Mouse (Mus musculus): ENCODE measurements around the gene Ssr2. TPM values are rescaled to one million over a fixed set of nuclear protein-coding genes. Genes with fewer than 3 reads are reported as not detected.
A peak's percentile ranks its signal among the peaks of the same experiment; 100 is the strongest.
"Not testable (repeated sequence)": the region's sequence is repeated elsewhere in the genome, so short reads cannot be mapped to it uniquely, and the experiment has no call there.

Ssr2 gene
- polyA plus RNA-seq, 1 experiment from 2014 or later = 274 TPM

DNA sequence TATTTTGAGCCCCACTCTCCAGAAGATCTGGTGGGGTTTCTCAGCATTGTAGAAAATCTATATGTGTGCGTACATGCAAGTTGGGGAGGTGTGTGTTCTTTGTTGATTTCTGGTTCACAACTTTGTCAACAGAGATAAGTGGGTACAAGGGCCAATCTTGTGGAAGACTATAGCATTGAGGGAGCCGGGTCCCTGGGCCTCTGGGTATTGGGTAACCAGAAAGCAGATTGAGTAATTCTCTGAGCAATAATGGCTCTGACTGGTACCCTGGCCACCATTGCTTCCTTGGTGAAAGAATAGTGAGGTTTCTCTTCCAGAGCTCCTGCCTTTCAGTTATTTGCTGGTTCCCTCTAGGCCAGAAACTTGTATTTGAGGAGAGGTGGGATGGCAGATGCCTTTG lies 6.6 kb upstream of the Ssr2 start:
- H3K4me3 ChIP-seq = no peak overlapping the region
- no peaks in the 10 kb centered on the region for H3K4me1 ChIP-seq
- H3K36me3 ChIP-seq = peaks cover 69% of the 10 kb centered on the region
- H3K27ac ChIP-seq = no peak overlapping the region
- no peaks in the 10 kb centered on the region for H3K9me3 ChIP-seq
- ATAC-seq (ENCODE audit: insufficient number of reproducible peaks, insufficient read depth, low FRiP score, low TSS enrichment, low read depth) = no peak
- 97% methylated on average over 2 of the region's 2 CpGs for WGBS
- H3K27me3 ChIP-seq = no peaks in the 10 kb centered on the region
- no peak overlapping the region for H3K9ac ChIP-seq
- H3K4me2 ChIP-seq = no peak overlapping the region

DNA sequence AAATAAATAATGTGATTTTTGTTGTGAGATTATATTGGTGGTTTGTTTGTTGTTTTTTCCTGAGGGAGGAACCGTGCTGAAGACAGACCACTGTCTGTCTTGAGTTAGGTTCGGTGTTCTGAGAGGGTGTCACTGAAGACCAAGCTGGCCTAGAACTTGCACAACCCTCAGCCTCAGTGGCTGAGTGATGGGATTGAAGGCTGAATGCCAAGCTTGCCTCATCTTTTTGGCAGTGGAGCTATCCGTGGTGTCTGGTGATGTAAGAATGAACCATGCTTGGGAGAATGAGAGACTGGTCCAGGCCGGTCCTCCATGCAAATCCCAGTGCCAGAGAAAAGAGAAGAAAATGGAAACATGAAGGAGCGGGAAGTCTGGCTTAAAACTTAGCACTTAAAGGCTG lies 6.0 kb upstream of the Ssr2 start:
- no peak overlapping the region for H3K27ac ChIP-seq
- H3K4me1 ChIP-seq = no peaks in the 10 kb centered on the region
- no peak for ATAC-seq (ENCODE audit: insufficient number of reproducible peaks, insufficient read depth, low FRiP score, low TSS enrichment, low read depth)
- no peak overlapping the region for H3K4me3 ChIP-seq
- H3K9me3 ChIP-seq = no peaks in the 10 kb centered on the region
- peaks cover 63% of the 10 kb centered on the region for H3K36me3 ChIP-seq
- H3K9ac ChIP-seq = no peak overlapping the region
- H3K4me2 ChIP-seq = no peak overlapping the region
- 95% methylated on average over 5 of the region's 5 CpGs for WGBS
- no peaks in the 10 kb centered on the region for H3K27me3 ChIP-seq

DNA sequence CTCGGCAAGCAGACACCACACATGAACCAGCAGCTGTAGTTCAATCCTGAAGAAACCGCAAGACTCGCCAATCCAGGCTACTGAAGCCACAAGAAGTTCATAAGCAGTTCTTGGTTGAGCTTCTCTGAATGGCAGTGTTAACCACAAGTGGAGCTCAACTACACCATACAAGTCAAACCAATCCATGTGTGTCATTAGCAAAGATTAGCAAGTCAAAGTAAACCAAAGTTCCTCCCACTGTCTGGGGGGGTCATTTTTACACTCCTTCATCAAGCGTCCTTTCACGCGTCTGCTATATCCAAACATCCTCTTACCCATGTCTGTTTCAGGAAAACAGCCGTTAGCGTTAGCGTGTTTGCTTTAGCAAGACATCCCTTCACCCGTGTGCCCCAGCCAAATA lies 5.3 kb upstream of the Ssr2 start:
- no peaks in the 10 kb centered on the region for H3K4me1 ChIP-seq
- no peak overlapping the region for H3K27ac ChIP-seq
- H3K9me3 ChIP-seq = no peaks in the 10 kb centered on the region
- H3K4me3 ChIP-seq = no peak overlapping the region
- H3K36me3 ChIP-seq = peaks cover 57% of the 10 kb centered on the region
- H3K27me3 ChIP-seq = no peaks in the 10 kb centered on the region
- no peak for ATAC-seq (ENCODE audit: insufficient number of reproducible peaks, insufficient read depth, low FRiP score, low TSS enrichment, low read depth)
- H3K4me2 ChIP-seq = no peak overlapping the region
- H3K9ac ChIP-seq = no peak overlapping the region
- WGBS = 94% methylated on average over 10 of the region's 10 CpGs

DNA sequence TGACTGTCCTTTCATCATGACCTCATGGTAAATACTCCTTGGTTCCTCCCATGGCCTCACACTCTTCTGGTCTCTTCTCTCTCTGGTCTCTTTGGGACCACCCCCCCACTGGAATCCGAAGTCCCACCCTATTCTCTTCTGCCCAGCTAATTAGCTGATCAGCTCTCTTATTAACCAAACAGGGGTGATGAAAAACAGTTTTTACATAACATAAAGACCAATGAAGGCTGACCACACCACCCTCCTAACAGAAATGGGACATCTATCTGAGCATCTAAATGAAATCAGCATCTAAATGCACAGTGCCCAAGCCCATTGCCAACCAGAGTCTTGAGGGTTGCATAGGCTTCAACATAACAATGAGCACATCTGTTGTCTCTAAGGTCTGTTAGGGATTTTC lies 3.8 kb upstream of the Ssr2 start:
- Histone ChIP-seq H3K4me3 (no peak overlapping the region), H3K36me3 (peaks cover 42% of the 10 kb centered on the region), H3K4me1 (no peaks in the 10 kb centered on the region), H3K27ac (no peak overlapping the region), H3K4me2 (no peak overlapping the region), H3K9me3 (no peaks in the 10 kb centered on the region), H3K27me3 (no peaks in the 10 kb centered on the region), H3K9ac (no peak overlapping the region)
- no peak for ATAC-seq (ENCODE audit: insufficient number of reproducible peaks, insufficient read depth, low FRiP score, low TSS enrichment, low read depth)
- WGBS = 68% methylated on average over 1 of the region's 1 CpGs

DNA sequence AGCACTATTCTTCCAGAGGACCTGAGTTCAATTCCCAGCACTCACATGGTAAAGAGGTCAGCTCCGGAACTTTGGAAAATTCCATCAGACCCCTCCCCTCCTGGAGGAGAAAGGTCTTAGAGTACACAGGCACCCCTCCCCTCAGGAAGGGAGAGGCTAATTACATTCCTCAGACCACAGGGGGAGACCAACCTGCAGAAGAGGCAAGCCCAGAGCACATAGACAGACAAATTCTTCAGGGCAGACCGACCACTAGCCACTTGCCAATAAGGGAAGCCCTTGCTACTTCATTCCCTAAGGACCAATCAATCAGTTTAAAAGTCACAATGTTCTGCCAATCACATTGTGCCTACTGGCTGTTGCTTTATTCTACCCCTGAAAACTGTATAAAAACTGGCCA lies 2.8 kb upstream of the Ssr2 start:
- Histone ChIP-seq H3K9ac (no peak overlapping the region), H3K27me3 (no peaks in the 10 kb centered on the region), H3K4me1 (no peaks in the 10 kb centered on the region), H3K4me2 (no peak overlapping the region), H3K36me3 (peaks cover 32% of the 10 kb centered on the region), H3K27ac (no peak overlapping the region), H3K9me3 (no peaks in the 10 kb centered on the region), H3K4me3 (no peak overlapping the region)
- 75% methylated on average over 2 of the region's 2 CpGs for WGBS
- no peak for ATAC-seq (ENCODE audit: insufficient number of reproducible peaks, insufficient read depth, low FRiP score, low TSS enrichment, low read depth)

DNA sequence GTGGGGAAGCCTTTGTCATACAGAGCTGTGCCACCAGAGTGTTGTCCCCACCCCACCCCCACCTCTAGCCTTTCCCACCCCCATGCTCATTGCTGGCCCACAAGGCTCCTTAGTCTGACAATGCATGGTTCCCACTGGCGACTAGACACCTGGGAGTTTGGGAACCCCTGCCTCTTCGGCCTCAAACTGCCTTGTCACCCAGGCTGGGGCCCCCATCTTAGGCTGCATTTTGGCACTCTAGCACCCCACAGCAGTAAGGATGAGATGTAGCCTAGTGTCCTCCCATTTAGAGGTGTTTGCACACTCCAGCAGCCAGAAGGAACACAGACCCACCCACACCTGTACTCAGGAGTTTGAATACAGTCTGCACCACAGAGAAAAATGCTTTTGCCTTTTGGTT lies 1.9 kb upstream of the Ssr2 start:
- Histone ChIP-seq H3K27ac (no peak overlapping the region), H3K9ac (no peak overlapping the region), H3K4me2 (no peak overlapping the region), H3K4me3 (no peak overlapping the region), H3K9me3 (no peaks in the 10 kb centered on the region), H3K27me3 (no peaks in the 10 kb centered on the region), H3K4me1 (no peaks in the 10 kb centered on the region; the same call in 1 of the 2 replicates), H3K36me3 (peaks cover 22% of the 10 kb centered on the region)
- WGBS = 80% methylated on average over 2 of the region's 2 CpGs
- ATAC-seq (ENCODE audit: insufficient number of reproducible peaks, insufficient read depth, low FRiP score, low TSS enrichment, low read depth) = no peak

DNA sequence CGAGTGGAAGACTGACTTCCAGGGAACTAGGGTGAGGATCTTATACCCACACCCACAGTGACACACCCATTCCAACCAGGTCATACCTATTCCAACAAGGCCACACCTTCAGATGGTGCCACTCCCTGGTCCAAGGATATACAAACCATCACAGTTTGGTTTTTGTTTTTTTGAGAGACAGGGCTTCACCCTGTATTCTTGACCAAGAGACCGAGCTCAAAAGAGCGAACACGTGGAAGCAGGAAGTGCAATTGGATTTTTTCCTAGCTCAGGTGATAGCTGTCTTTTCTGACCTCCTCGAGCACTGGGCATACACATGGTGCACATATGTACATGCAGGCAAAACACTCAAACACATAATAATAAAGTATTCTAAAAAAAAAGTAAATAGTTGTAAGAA lies 2.2 kb downstream of the Ssr2 start:
- not testable (repeated sequence) for H3K4me3 ChIP-seq; H3K9me3 ChIP-seq; H3K27ac ChIP-seq; H3K27me3 ChIP-seq; H3K4me2 ChIP-seq; H3K9ac ChIP-seq; ATAC-seq (ENCODE audit: insufficient number of reproducible peaks, insufficient read depth, low FRiP score, low TSS enrichment, low read depth)
- Histone ChIP-seq H3K36me3 (peaks cover 20% of the 10 kb centered on the region), H3K4me1 (peaks cover 14% of the 10 kb centered on the region)
- 78% methylated on average over 5 of the region's 5 CpGs for WGBS

DNA sequence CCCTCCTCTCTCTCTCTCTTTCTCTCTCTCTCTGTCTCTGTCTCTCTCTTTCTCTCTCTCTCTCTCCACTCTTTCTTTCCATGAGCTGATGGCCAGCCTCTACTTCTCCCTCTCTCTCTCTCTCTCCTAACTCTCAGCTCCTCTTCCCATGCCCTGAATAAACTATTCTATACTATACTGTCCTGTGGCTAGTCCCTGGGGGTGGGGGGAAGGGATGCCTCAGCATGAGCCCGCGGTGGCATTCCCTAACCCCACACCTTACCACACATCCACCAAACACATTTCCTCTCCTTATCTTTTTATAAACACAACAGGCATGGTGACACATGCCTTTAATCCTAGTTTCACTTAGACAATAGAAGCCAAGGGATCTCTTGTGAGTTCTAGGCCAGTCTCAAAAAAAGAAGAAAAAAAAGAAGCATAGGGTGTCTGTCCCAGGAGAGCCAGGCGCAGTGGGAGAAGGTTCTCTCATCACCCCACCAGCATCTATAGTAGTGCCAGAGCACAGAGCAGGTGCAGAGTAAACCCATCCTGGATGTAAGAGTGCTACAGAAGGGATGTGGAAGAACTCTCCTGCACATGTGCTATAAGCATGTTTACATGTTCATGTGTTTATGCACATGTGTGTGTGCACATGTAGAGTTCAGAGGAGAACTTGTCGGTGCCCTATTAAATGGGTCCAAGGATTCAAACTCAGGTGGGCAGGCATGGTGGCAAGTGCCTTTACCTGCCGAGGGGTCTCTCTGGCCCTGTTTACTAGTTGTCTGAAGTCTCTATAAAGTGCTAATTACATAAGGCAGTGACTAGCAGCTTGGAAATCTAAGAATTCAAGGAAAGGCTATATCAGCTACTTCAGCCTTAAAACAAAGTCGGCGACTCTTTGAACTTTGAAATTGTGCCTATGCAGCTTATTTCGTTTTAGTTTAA lies 3.1 kb downstream of the Ssr2 start:
- 49% methylated on average over 8 of the region's 8 CpGs for WGBS
- Histone ChIP-seq H3K4me3 (peak overlapping the region; percentile 85), H3K27ac (no peak overlapping the region), H3K36me3 (peaks cover 30% of the 10 kb centered on the region), H3K4me2 (peak overlapping the region; percentile 93), H3K27me3 (no peaks in the 10 kb centered on the region), H3K9ac (peak overlapping the region; percentile 92), H3K9me3 (no peaks in the 10 kb centered on the region), H3K4me1 (peaks cover 14% of the 10 kb centered on the region)
- ATAC-seq (ENCODE audit: insufficient number of reproducible peaks, insufficient read depth, low FRiP score, low TSS enrichment, low read depth) = no peak

DNA sequence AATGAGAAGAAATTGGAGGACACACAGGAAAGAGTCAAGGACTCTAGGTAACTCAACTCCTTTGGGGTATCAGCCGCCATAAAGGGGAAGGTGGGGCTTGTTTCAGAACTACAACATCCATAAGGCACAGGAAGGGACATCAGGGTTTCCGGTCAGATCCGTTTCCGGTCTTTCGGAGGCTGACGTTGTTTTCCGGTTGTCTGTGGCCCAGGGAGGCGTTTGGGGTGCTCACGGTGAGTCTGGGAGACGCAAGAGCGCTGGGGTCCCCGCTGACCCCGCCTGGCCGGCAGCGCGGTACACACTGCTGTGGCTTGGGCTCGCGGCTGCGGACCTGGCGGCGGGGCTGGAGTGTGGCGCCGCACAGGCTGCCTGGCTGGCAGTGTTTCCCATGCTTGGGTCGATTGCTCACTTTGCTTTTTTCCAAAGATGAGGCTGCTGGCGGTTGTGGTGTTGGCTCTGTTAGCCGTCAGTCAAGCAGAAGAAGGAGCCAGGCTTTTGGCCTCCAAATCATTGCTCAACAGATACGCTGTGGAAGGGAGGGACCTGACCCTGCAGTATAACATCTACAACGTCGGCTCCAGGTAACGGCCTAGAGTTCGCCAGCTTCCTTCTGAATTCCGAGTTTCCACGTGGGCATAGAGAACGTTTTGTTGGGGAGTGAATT lies 3.9 kb downstream of the Ssr2 start:
- Histone ChIP-seq H3K9ac (peak overlapping the region; percentile 92), H3K4me1 (peaks cover 14% of the 10 kb centered on the region), H3K9me3 (no peaks in the 10 kb centered on the region), H3K4me3 (peak overlapping the region; percentile 85), H3K36me3 (peaks cover 38% of the 10 kb centered on the region), H3K27ac (peak overlapping the region; percentile 58; the same call in 1 of the 2 replicates), H3K27me3 (no peaks in the 10 kb centered on the region), H3K4me2 (peak overlapping the region; percentile 93)
- under 1% methylated on average over 34 of the region's 34 CpGs for WGBS
- ATAC-seq (ENCODE audit: insufficient number of reproducible peaks, insufficient read depth, low FRiP score, low TSS enrichment, low read depth) = peak; percentile 76; the same call in 1 of the 2 replicates

DNA sequence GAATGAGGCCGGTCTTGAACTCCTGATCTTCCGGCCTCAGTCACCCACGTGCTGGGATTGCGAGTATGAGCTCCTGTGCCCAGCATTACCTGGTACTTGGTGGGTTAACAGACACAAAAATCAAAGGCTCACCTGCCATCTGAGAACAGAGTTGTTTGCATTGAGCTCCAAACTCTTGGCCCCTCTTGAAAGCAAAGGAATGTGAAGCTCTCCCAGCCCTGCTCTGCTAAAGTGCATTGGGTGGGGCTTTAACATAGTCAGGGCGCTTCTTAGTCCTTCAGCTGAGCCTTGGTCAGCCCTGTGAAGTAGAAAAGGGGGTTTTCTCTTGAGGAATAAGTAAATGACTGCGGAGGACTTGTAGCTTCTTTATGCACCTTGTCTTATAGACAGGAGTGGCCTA lies 10.1 kb downstream of the Ssr2 start:
- H3K9ac ChIP-seq = no peak overlapping the region

DNA sequence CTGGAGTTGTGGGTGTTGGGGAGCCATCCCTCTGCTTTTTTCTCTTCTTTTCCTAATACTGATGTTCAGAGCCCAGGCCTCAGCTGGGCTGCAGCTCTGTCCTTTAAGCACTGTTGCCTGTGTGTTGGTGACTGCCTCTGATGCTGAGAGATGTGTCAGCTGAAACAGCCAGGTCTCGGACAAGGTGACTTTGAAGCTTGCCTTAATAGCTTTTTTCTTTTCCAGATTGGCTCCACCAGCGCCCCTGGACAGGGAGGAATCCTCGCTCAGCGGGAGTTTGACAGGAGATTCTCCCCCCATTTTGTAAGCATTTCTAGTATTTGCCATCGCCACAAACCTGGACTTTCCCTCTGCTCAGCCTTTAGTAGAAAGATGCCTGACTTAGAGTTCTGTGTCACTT lies 11.0 kb downstream of the Ssr2 start:
- H3K4me3 ChIP-seq = no peak overlapping the region
- peaks cover 16% of the 10 kb centered on the region for H3K4me1 ChIP-seq
- ATAC-seq (ENCODE audit: insufficient number of reproducible peaks, insufficient read depth, low FRiP score, low TSS enrichment, low read depth) = no peak
- no peak overlapping the region for H3K27ac ChIP-seq
- H3K9ac ChIP-seq = no peak overlapping the region
- H3K36me3 ChIP-seq = peaks cover 68% of the 10 kb centered on the region
- no peak overlapping the region for H3K4me2 ChIP-seq
- no peaks in the 10 kb centered on the region for H3K27me3 ChIP-seq
- WGBS = 95% methylated on average over 5 of the region's 5 CpGs
- H3K9me3 ChIP-seq = no peaks in the 10 kb centered on the region

More for the DNA sequence above, 10.1 kb downstream of the Ssr2 start:
- Histone ChIP-seq H3K36me3 (peaks cover 76% of the 10 kb centered on the region), H3K9me3 (no peaks in the 10 kb centered on the region), H3K27me3 (no peaks in the 10 kb centered on the region), H3K27ac (no peak overlapping the region), H3K4me2 (no peak overlapping the region), H3K4me1 (peaks cover 12% of the 10 kb centered on the region), H3K4me3 (no peak overlapping the region)
- WGBS = 95% methylated on average over 6 of the region's 6 CpGs
- ATAC-seq (ENCODE audit: insufficient number of reproducible peaks, insufficient read depth, low FRiP score, low TSS enrichment, low read depth) = no peak

DNA sequence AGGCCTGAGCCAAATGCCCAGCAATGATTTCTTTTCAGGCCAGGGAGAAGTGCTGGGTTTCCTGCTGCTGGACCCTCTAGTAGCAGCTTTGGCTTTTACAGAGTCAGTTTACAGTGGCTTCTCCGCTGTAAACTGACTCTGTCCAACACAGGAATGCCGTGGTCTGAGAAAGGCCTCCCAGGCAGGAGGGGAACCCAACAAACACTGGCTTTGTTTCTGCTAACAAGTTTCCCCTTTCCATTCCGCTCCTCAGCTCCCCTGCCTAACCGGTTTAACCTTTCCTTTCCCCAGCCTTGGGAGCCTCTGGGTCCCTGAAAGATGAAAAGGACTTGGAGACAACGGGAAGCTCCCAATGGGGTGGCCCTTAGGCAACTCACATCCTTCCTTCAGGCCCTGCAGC lies 14.6 kb downstream of the Ssr2 start:
- peaks cover 35% of the 10 kb centered on the region for H3K4me1 ChIP-seq
- peak overlapping the region; percentile 76 for H3K27ac ChIP-seq
- peak overlapping the region; percentile 52 for H3K9ac ChIP-seq
- ATAC-seq (ENCODE audit: insufficient number of reproducible peaks, insufficient read depth, low FRiP score, low TSS enrichment, low read depth) = no peak
- H3K36me3 ChIP-seq = peaks cover 37% of the 10 kb centered on the region
- H3K27me3 ChIP-seq = no peaks in the 10 kb centered on the region
- 3% methylated on average over 5 of the region's 5 CpGs for WGBS
- H3K4me3 ChIP-seq = no peak overlapping the region
- H3K9me3 ChIP-seq = no peaks in the 10 kb centered on the region
- H3K4me2 ChIP-seq = no peak overlapping the region

Data from embryonic facial prominence, embryonic 13.5 days (tissue).